Mouse (Mus musculus) G1E (cell line): ENCODE measurements around the gene Pdlim5.

Experiments used
- CTCF ChIP-seq: IDR thresholded peaks from 2 replicates; pipeline ENCODE4 v1.5.1; 2012; ENCODE audit warnings: low read depth, low read length, inconsistent platforms, mixed read lengths
- GATA1 ChIP-seq: IDR thresholded peaks from 2 replicates; pipeline ENCODE4 v1.6.1; 2012; ENCODE audit warnings: borderline replicate concordance, low read length, inconsistent platforms, mixed read lengths
- TAL1 ChIP-seq: conservative IDR thresholded peaks from 2 replicates; pipeline ENCODE4 v1.6.1; 2012; ENCODE audit warnings: low read depth, low read length, inconsistent platforms, mixed read lengths

DNA sequence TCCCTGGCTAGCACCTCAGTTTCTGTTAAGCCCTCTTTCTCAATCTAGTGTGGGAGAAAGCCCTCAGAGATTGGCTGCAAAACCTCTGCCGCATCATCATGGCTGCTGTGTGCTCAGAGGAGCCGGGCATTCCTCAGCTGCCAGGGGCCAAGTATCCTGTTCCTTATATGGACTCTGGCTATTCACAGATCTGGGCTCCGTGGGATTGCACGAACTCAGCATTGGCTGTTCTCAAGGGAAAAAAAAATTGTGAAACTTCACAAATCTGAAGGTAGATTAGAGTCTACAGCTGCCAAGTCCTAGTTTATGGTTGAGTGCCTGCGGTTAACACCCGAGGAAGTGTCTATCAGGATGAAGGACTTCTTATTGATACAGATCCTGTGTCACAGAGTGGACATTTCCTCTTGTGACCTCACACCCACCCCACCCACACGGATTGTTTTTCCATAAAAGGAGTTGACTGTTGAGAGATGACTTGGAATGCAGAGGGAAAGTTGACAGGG lies 44.1 kb upstream of the Pdlim5 start:
- no peak for TF ChIP-seq CTCF
- TF ChIP-seq GATA1: no peak
- TF ChIP-seq TAL1: no peak
